Mouse (Mus musculus) heart, embryonic 15.5 days (tissue): Measurements from ENCODE around the gene Dmbx1. TPM values are rescaled to one million over a fixed set of nuclear protein-coding genes. Genes with fewer than 3 reads are reported as not detected.

Experiments used
- ATAC-seq: fragments of 200-750 bp; cut with Nextera tagmentation; replicated peaks from 2 replicates; pipeline ENCODE4 v1.8.0; 2017; ENCODE audit warnings: low read depth, moderate TSS enrichment; ENCODE audit not compliant: insufficient number of reproducible peaks, insufficient read depth, low FRiP score
- H3K27ac ChIP-seq: fragments of 300-500 bp; sonication (generic); 2 replicates; pipeline ENCODE4 v1.5.1; 2015; ENCODE audit warnings: mild to moderate bottlenecking, inconsistent platforms
- H3K27me3 ChIP-seq: fragments of 300-500 bp; sonication (generic); 2 replicates; pipeline ENCODE4 v1.6.1; 2015; ENCODE audit warnings: inconsistent platforms
- H3K36me3 ChIP-seq: fragments of 300-500 bp; sonication (generic); 2 replicates; pipeline ENCODE4 v1.6.1; 2015; ENCODE audit warnings: mild to moderate bottlenecking, inconsistent platforms
- H3K4me1 ChIP-seq: fragments of 300-500 bp; sonication (generic); replicated peaks from 2 replicates; pipeline ENCODE4 v1.6.1; 2015; ENCODE audit warnings: inconsistent platforms
- H3K4me2 ChIP-seq: fragments of 300-500 bp; sonication (generic); 2 replicates; pipeline ENCODE4 v1.6.1; 2015; ENCODE audit warnings: inconsistent platforms, mild to moderate bottlenecking, moderate library complexity
- H3K4me3 ChIP-seq: fragments of 300-500 bp; sonication (generic); 2 replicates; pipeline ENCODE4 v1.5.1; 2015; ENCODE audit warnings: mild to moderate bottlenecking, inconsistent platforms
- H3K9ac ChIP-seq: fragments of 300-500 bp; sonication (generic); 2 replicates; pipeline ENCODE4 v1.6.1; 2015; ENCODE audit warnings: mild to moderate bottlenecking, inconsistent platforms
- H3K9me3 ChIP-seq: fragments of 300-500 bp; sonication (generic); replicated peaks from 2 replicates; pipeline ENCODE4 v1.6.1; 2016; ENCODE audit warnings: inconsistent platforms
- WGBS: fragments of 180-500 bp; shearing (Covaris S2); methylation state at CpG from one replicate; pipeline ENCODE4 v1.1.7; 2015; ENCODE audit warnings: mixed read lengths; 5-methylcytosine and 5-hydroxymethylcytosine counted together
- polyA plus RNA-seq: library from polyadenylated mRNA; unstranded; fragments of >200 nt; fragmentation: Nextera tagmentation; extraction: Ambion mirVana; gene quantifications from 2 replicates; pipeline ENCODE4 v1.2.1, GENCODE M21; 2015

Dmbx1 gene
- polyA plus RNA-seq, 1 experiment from 2014 or later: 0.03 TPM

- H3K9ac ChIP-seq: no peak overlapping the region
- peaks cover 99% of the 10 kb centered on the region for H3K27me3 ChIP-seq
- H3K4me3 ChIP-seq: peak overlapping the region; percentile 45
- no peak for ATAC-seq
- WGBS: 3% methylated on average over 37 of the region's 37 CpGs
- no peaks in the 10 kb centered on the region for H3K9me3 ChIP-seq
- no peak overlapping the region for H3K27ac ChIP-seq
- no peaks in the 10 kb centered on the region for H3K36me3 ChIP-seq
- H3K4me2 ChIP-seq: peak overlapping the region; percentile 65; the same call in 1 of the 2 replicates
- peaks cover 24% of the 10 kb centered on the region for H3K4me1 ChIP-seq
These were observed 1.2 kb downstream of the Dmbx1 start for GRCm38 (mm10) chr4:115938276-115939160.

GRCm38 (mm10) chr4:115937061-115937976, 2.4 kb downstream of the Dmbx1 start:
- H3K9me3 ChIP-seq: no peaks in the 10 kb centered on the region
- H3K27ac ChIP-seq: no peak overlapping the region
- H3K9ac ChIP-seq: no peak overlapping the region
- ATAC-seq: no peak
- peaks cover 99% of the 10 kb centered on the region for H3K27me3 ChIP-seq
- peak overlapping the region; percentile 17; the same call in 1 of the 2 replicates for H3K4me3 ChIP-seq
- whole genome bisulfite sequencing: 7% methylated on average over 19 of the region's 19 CpGs
- H3K4me2 ChIP-seq: peak overlapping the region; percentile 47
- no peaks in the 10 kb centered on the region for H3K36me3 ChIP-seq
- H3K4me1 ChIP-seq: peaks cover 24% of the 10 kb centered on the region

GRCm38 (mm10) chr4:115936646-115937045, 3.1 kb downstream of the Dmbx1 start:
- Histone ChIP-seq H3K4me2 (peak overlapping the region; percentile 47), H3K9ac (no peak overlapping the region), H3K4me1 (peaks cover 24% of the 10 kb centered on the region), H3K36me3 (no peaks in the 10 kb centered on the region), H3K27ac (no peak overlapping the region), H3K9me3 (no peaks in the 10 kb centered on the region), H3K27me3 (peaks cover 99% of the 10 kb centered on the region), H3K4me3 (peak overlapping the region; percentile 17)
- no peak for ATAC-seq
- under 1% methylated on average over 20 of the region's 20 CpGs for WGBS

GRCm38 (mm10) chr4:115935835-115936581, 3.7 kb downstream of the Dmbx1 start:
- Histone ChIP-seq H3K4me2 (peak overlapping the region; percentile 47), H3K27me3 (peaks cover 99% of the 10 kb centered on the region), H3K27ac (no peak overlapping the region), H3K9me3 (no peaks in the 10 kb centered on the region), H3K4me3 (peak overlapping the region; percentile 17), H3K4me1 (peaks cover 24% of the 10 kb centered on the region), H3K36me3 (no peaks in the 10 kb centered on the region), H3K9ac (no peak overlapping the region)
- ATAC-seq: no peak
- WGBS: under 1% methylated on average over 36 of the region's 36 CpGs

GRCm38 (mm10) chr4:115931556-115932088, 8.1 kb downstream of the Dmbx1 start:
- Histone ChIP-seq H3K9me3 (no peaks in the 10 kb centered on the region), H3K4me3 (no peak overlapping the region), H3K27me3 (peaks cover 93% of the 10 kb centered on the region), H3K36me3 (no peaks in the 10 kb centered on the region), H3K4me1 (peaks cover 9% of the 10 kb centered on the region), H3K27ac (no peak overlapping the region), H3K9ac (no peak overlapping the region), H3K4me2 (no peak overlapping the region)
- 53% methylated on average over 13 of the region's 13 CpGs for WGBS
- ATAC-seq: no peak

GRCm38 (mm10) chr4:115927637-115928036, 12.1 kb downstream of the Dmbx1 start:
- Histone ChIP-seq H3K4me3 (no peak overlapping the region), H3K27ac (no peak overlapping the region), H3K27me3 (peaks cover 79% of the 10 kb centered on the region), H3K4me1 (no peaks in the 10 kb centered on the region), H3K9ac (no peak overlapping the region), H3K4me2 (no peak overlapping the region), H3K9me3 (no peaks in the 10 kb centered on the region), H3K36me3 (no peaks in the 10 kb centered on the region)
- 42% methylated on average over 7 of the region's 7 CpGs for WGBS
- ATAC-seq: no peak

- H3K36me3 ChIP-seq: no peaks in the 10 kb centered on the region
- H3K27me3 ChIP-seq: peaks cover 75% of the 10 kb centered on the region
- H3K4me2 ChIP-seq: no peak overlapping the region
- WGBS: 67% methylated on average over 16 of the region's 16 CpGs
- H3K27ac ChIP-seq: no peak overlapping the region
- H3K4me1 ChIP-seq: no peaks in the 10 kb centered on the region
- H3K4me3 ChIP-seq: no peak overlapping the region
- ATAC-seq: no peak
- H3K9ac ChIP-seq: no peak overlapping the region
- no peaks in the 10 kb centered on the region for H3K9me3 ChIP-seq
These were observed 16.4 kb downstream of the Dmbx1 start for GRCm38 (mm10) chr4:115923262-115923880.

- Histone ChIP-seq H3K4me3 (no peak overlapping the region), H3K9ac (no peak overlapping the region), H3K27ac (no peak overlapping the region), H3K4me2 (no peak overlapping the region), H3K27me3 (peaks cover 75% of the 10 kb centered on the region), H3K4me1 (no peaks in the 10 kb centered on the region), H3K9me3 (no peaks in the 10 kb centered on the region), H3K36me3 (no peaks in the 10 kb centered on the region)
- WGBS: 70% methylated on average over 5 of the region's 5 CpGs
- no peak for ATAC-seq
These were observed 17.0 kb downstream of the Dmbx1 start for GRCm38 (mm10) chr4:115922688-115923087.

- H3K27me3 ChIP-seq: peaks cover 76% of the 10 kb centered on the region
These were observed 19.8 kb downstream of the Dmbx1 start for GRCm38 (mm10) chr4:115919911-115920310.

GRCm38 (mm10) chr4:115911586-115911985, 28.1 kb downstream of the Dmbx1 start:
- Histone ChIP-seq H3K9me3 (no peaks in the 10 kb centered on the region), H3K4me2 (no peak overlapping the region), H3K4me1 (no peaks in the 10 kb centered on the region; the same call in 1 of the 2 replicates), H3K27ac (no peak overlapping the region), H3K36me3 (no peaks in the 10 kb centered on the region), H3K4me3 (no peak overlapping the region), H3K9ac (no peak overlapping the region), H3K27me3 (peaks cover 56% of the 10 kb centered on the region)
- 16% methylated on average over 4 of the region's 4 CpGs for WGBS
- ATAC-seq: no peak

More at GRCm38 (mm10) chr4:115919911-115920310, 19.8 kb downstream of the Dmbx1 start:
- Histone ChIP-seq H3K4me1 (no peaks in the 10 kb centered on the region), H3K4me2 (no peak overlapping the region), H3K4me3 (no peak overlapping the region), H3K36me3 (no peaks in the 10 kb centered on the region), H3K9ac (no peak overlapping the region), H3K9me3 (no peaks in the 10 kb centered on the region), H3K27ac (no peak overlapping the region)
- WGBS: 74% methylated on average over 16 of the region's 16 CpGs
- ATAC-seq: no peak
